Mouse (Mus musculus): ENCODE results near the gene Gm12886.

Gm12886 gene

DNA sequence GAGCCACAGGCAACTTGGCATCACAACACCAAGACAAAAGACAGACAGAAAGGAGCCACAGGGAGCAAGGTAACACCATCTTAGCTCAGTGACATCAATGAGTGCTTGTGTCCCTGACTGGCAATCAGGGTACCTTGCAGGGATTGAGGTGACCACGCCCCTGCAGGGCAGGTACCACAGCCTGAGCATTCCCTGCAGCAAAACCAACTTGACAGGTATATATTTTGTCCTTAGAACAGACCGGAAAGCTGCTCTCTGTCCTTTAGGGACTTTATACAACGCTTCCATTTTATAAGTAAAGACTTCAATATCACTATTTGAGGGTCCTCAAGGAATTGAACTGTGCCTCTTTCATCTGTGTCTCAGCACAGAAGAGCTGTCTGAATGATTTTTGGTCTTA is at the start of gene Gm12886:
Gm12886 (minus strand) TSS at position 101 of the 400 bp plus-strand sequence.
- no peak for DNase-seq (ENCODE audit: low spot score in 2 of 2)

Data from urinary bladder, adult 18-20 months (tissue).